Mouse (Mus musculus): ENCODE measurements around the gene 4930442H23Rik.

- TF ChIP-seq CTCF (IDR thresholded peaks at IDR 0.05; ENCODE audit: control insufficient read depth, insufficient read depth, insufficient read length) = no peak
- TF ChIP-seq MYOG (IDR thresholded peaks at IDR 0.05; ENCODE audit: control insufficient read depth, extremely low read depth, insufficient read length) = no peak
- no peak for TF ChIP-seq MAX (IDR thresholded peaks at IDR 0.05)
- no peak for TF ChIP-seq CEBPB (IDR thresholded peaks at IDR 0.05; ENCODE audit: low read depth)
Observed at GRCm38 (mm10) chr10:81140717-81141454, 42.8 kb downstream of the 4930442H23Rik start.
